Mouse (Mus musculus) embryonic facial prominence, embryonic 11.5 days (tissue): ENCODE measurements around the gene Cog3. TPM values are rescaled to one million over a fixed set of nuclear protein-coding genes. Genes with fewer than 3 reads are reported as not detected.

Source experiments
- ATAC-seq: fragments of 200-750 bp; cut with Nextera tagmentation; replicated peaks from 2 replicates; pipeline ENCODE4 v1.8.0; 2017; ENCODE audit warnings: low read depth; ENCODE audit not compliant: insufficient number of reproducible peaks, low FRiP score, low TSS enrichment
- DNase-seq: peaks from one replicate; pipeline ENCODE4 v3.0.0-alpha.2; 2015; ENCODE audit warnings: low spot score
- H3K27ac ChIP-seq: fragments of 300-500 bp; sonication (generic); replicated peaks from 2 replicates; pipeline ENCODE4 v1.5.1; 2014; ENCODE audit warnings: mild to moderate bottlenecking, low read depth, low read length, control low read depth
- H3K27me3 ChIP-seq: fragments of 300-500 bp; sonication (generic); 2 replicates; pipeline ENCODE4 v1.6.1; 2014; ENCODE audit warnings: mild to moderate bottlenecking, low read length, moderate library complexity, mixed read lengths; ENCODE audit not compliant: control insufficient read depth, insufficient read depth
- H3K36me3 ChIP-seq: fragments of 300-500 bp; sonication (generic); replicated peaks from 2 replicates; pipeline ENCODE4 v1.6.1; 2014; ENCODE audit warnings: low read depth, mild to moderate bottlenecking, low read length, moderate library complexity, mixed read lengths; ENCODE audit not compliant: control insufficient read depth, insufficient read depth
- H3K4me1 ChIP-seq: fragments of 300-500 bp; sonication (generic); 2 replicates; pipeline ENCODE4 v1.6.1; 2014; ENCODE audit warnings: low read length, mixed read lengths; ENCODE audit not compliant: control insufficient read depth, insufficient read depth
- H3K4me2 ChIP-seq: fragments of 300-500 bp; sonication (generic); 2 replicates; pipeline ENCODE4 v1.6.1; 2014; ENCODE audit warnings: low read depth, mild to moderate bottlenecking, control low read depth, low read length, moderate library complexity
- H3K4me3 ChIP-seq: fragments of 300-500 bp; sonication (generic); 2 replicates; pipeline ENCODE4 v1.5.1; 2014; ENCODE audit warnings: low read depth, low read length, control low read depth
- H3K9ac ChIP-seq: fragments of 300-500 bp; sonication (generic); replicated peaks from 2 replicates; pipeline ENCODE4 v1.6.1; 2014; ENCODE audit warnings: mild to moderate bottlenecking, control low read depth, low read length
- H3K9me3 ChIP-seq: fragments of 300-500 bp; sonication (generic); replicated peaks from 2 replicates; pipeline ENCODE4 v1.6.1; 2016; ENCODE audit warnings: mild to moderate bottlenecking, low read length, inconsistent platforms, mixed read lengths; ENCODE audit not compliant: control insufficient read depth
- WGBS: fragments of 180-500 bp; shearing (Covaris S2); extraction: QIAGEN DNeasy Blood & Tissue Kit; methylation state at CpG from one replicate; pipeline ENCODE4 v1.1.7; 2014; 5-methylcytosine and 5-hydroxymethylcytosine counted together
- polyA plus RNA-seq: library from polyadenylated mRNA; unstranded; fragments of >200 nt; fragmentation: Nextera tagmentation; extraction: Ambion mirVana; gene quantifications from 2 replicates; pipeline ENCODE4 v1.2.1, GENCODE M21; 2014

Cog3 gene
- polyA plus RNA-seq, 1 experiment from 2014 or later, result 27.2 TPM

- H3K4me3 ChIP-seq, result no peak overlapping the region
- 88% methylated on average over 1 of the region's 1 CpGs for WGBS
- no peaks in the 10 kb centered on the region for H3K9me3 ChIP-seq
- DNase-seq (no peak), ATAC-seq (no peak)
- no peaks in the 10 kb centered on the region for H3K4me1 ChIP-seq
- H3K36me3 ChIP-seq, result no peaks in the 10 kb centered on the region
- no peak overlapping the region for H3K4me2 ChIP-seq
- H3K27ac ChIP-seq, result no peak overlapping the region
- H3K9ac ChIP-seq, result no peak overlapping the region
- no peaks in the 10 kb centered on the region for H3K27me3 ChIP-seq
Measured at GRCm38 (mm10) chr14:75669085-75669645, 85.2 kb downstream of the Cog3 start.

GRCm38 (mm10) chr14:75665430-75666180 is 88.7 kb downstream of the Cog3 start:
- Histone ChIP-seq H3K36me3 (no peaks in the 10 kb centered on the region), H3K9me3 (no peaks in the 10 kb centered on the region), H3K9ac (no peak overlapping the region), H3K4me1 (no peaks in the 10 kb centered on the region), H3K4me3 (no peak overlapping the region), H3K27me3 (no peaks in the 10 kb centered on the region), H3K27ac (no peak overlapping the region), H3K4me2 (no peak overlapping the region)
- no peak for DNase-seq
- WGBS, result 73% methylated on average over 2 of the region's 2 CpGs
- ATAC-seq, result no peak

GRCm38 (mm10) chr14:75661548-75661947 is 92.8 kb downstream of the Cog3 start:
- DNase-seq (no peak), ATAC-seq (no peak)
- Histone ChIP-seq H3K27ac (no peak overlapping the region), H3K36me3 (no peaks in the 10 kb centered on the region), H3K9ac (no peak overlapping the region), H3K4me3 (no peak overlapping the region), H3K9me3 (no peaks in the 10 kb centered on the region), H3K27me3 (no peaks in the 10 kb centered on the region), H3K4me1 (no peaks in the 10 kb centered on the region), H3K4me2 (no peak overlapping the region)
- 86% methylated on average over 8 of the region's 8 CpGs for WGBS

- no peaks in the 10 kb centered on the region for H3K36me3 ChIP-seq
- H3K27ac ChIP-seq, result no peak overlapping the region
- H3K4me1 ChIP-seq, result no peaks in the 10 kb centered on the region
- ATAC-seq (no peak), DNase-seq (no peak)
- H3K4me2 ChIP-seq, result no peak overlapping the region
- no peak overlapping the region for H3K4me3 ChIP-seq
- H3K27me3 ChIP-seq, result no peaks in the 10 kb centered on the region
- no peaks in the 10 kb centered on the region for H3K9me3 ChIP-seq
- no peak overlapping the region for H3K9ac ChIP-seq
- WGBS, result 94% methylated on average over 6 of the region's 6 CpGs
Measured at GRCm38 (mm10) chr14:75660936-75661335, 93.4 kb downstream of the Cog3 start.

Other genes starting within 250 kb of the Cog3 start
- not detected in 2 replicates for gene Spert, start 161.4 kb downstream of the Cog3 start, polyA plus RNA-seq
- not detected in 2 replicates for gene Erich6b, start 112.3 kb downstream of the Cog3 start, polyA plus RNA-seq
- gene Slc25a30, start 32.5 kb upstream of the Cog3 start, polyA plus RNA-seq, result 6.1 and 7.4 TPM in 2 replicates
- 1,068 and 1,141 TPM in 2 replicates for gene Tpt1, start 90.6 kb upstream of the Cog3 start, polyA plus RNA-seq
- 0.34 and 0.38 TPM in 2 replicates for gene Kctd4, start 200.5 kb upstream of the Cog3 start, polyA plus RNA-seq